Mouse (Mus musculus) left cerebral cortex, postnatal 4 days (tissue): ENCODE measurements at regions not wholly inside any gene's neighbourhood (a gene's known extent, or its start where the extent isn't known, plus 50 kb on each side); places are given as distances from the start of the nearest gene placed in this dataset.

Experiments used
- DNase-seq: peaks from one replicate; pipeline ENCODE4 v3.0.0-alpha.2; 2022
- intact Hi-C: fragments of 180-260 bp; cut with DNase I; formaldehyde crosslinking; loops from one replicate; pipeline ENCODE4 v1.15.1; 2025

GRCm38 (mm10) chr3:71096071-71096470 is 1088.7 kb downstream of the Otol1 start:
- DNase-seq = no peak
- intact Hi-C loops = loop anchor here (2.0 to 10.0 kb wide), 2 partner anchors 991 to 1951 kb away; no protein-coding TSS in a partner anchor

- DNase-seq = no peak
- intact Hi-C loops = no loop called here
Measured at GRCm38 (mm10) chr3:71103550-71103949, 1096.1 kb downstream of the Otol1 start.

- no peak for DNase-seq
- intact Hi-C loops = no loop called here
Measured at GRCm38 (mm10) chr3:71145262-71145661, 1137.8 kb downstream of the Otol1 start.
